9 mouse cellular contexts compared by ENCODE assay signal in the genomic region with DNA sequence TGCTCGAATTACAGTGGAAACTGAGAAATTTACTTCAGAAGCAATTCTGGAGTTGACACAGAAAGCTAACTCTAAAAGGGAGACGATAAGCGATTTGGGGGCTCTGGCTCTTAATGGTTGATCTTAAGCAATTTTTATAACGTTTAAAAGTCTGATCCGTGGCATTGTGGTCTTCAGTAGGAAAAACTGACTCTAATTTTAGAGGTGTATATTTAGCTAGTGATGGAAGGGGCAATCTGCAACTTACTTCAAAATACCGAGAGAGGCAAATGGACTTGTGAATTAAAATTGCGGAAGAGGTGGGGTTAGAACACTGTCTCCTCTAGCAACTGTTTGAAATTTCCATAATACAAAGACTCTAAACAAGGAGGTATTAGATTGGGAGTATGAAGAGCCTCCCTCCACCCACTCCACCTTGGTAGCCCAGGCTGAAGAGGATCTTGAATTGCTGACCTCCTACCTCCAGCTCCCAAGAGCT. TPM values are rescaled to one million over a fixed set of nuclear protein-coding genes. Genes with fewer than 3 reads are reported as not detected.
DNase-seq lines count a peak whose midpoint lies in the region; ATAC-seq and TF ChIP-seq lines count a peak whose summit lies in the region.
"Had no signal": no experiment of that assay in that cellular context is flagged by ENCODE, and none has a peak within 500 bp of the region (broad histone marks: within the 10 kb centered on the region; RNA-seq: fewer than 3 reads in every experiment).

No protein-coding gene starts in this region.

- H3K4me2 ChIP-seq in kidney, postnatal 0 days (ENCODE audit: low read length), result peak overlapping the region; percentile 77
- peak overlapping the region; percentile 53 for H3K4me2 ChIP-seq in forebrain, embryonic 13.5 days
- peak overlapping the region; percentile 71 for H3K4me2 ChIP-seq in limb, embryonic 14.5 days (replicated peaks; ENCODE audit: low read depth, low read length, severe bottlenecking)

- peak overlapping the region; percentile 88 for H3K27ac ChIP-seq in kidney, postnatal 0 days
- no peak overlapping the region for H3K27ac ChIP-seq in forebrain, embryonic 13.5 days
- no peak overlapping the region for H3K27ac ChIP-seq in limb, embryonic 14.5 days (replicated peaks; ENCODE audit: low read depth, low read length)

- H3K4me1 ChIP-seq in kidney, postnatal 0 days (replicated peaks; ENCODE audit: insufficient read depth, low read length), result peaks cover 11% of the 10 kb centered on the region; the same call in 1 of the 2 replicates
- H3K4me1 ChIP-seq in forebrain, embryonic 13.5 days, result peaks cover 19% of the 10 kb centered on the region
- H3K4me1 ChIP-seq in limb, embryonic 14.5 days (ENCODE audit: control insufficient read depth, insufficient read depth, low read length), result peaks cover 34% of the 10 kb centered on the region

- H3K9me3 ChIP-seq in kidney, postnatal 0 days (replicated peaks; ENCODE audit: low read length), result no peaks in the 10 kb centered on the region
- H3K9me3 ChIP-seq in forebrain, embryonic 13.5 days (replicated peaks), result no peaks in the 10 kb centered on the region
- no peaks in the 10 kb centered on the region for H3K9me3 ChIP-seq in limb, embryonic 14.5 days (ENCODE audit: control insufficient read depth, low read length)

- DNase-seq in kidney, postnatal 0 days (ENCODE audit: low spot score), result no peak
- DNase-seq in kidney, postnatal 4 days, result no peak
- no peak for DNase-seq in limb, embryonic 14.5 days (ENCODE audit: low spot score)
- no peak for DNase-seq in adrenal gland, adult (ENCODE audit: inconsistent age in 2 of 2, low spot score in 1 of 2)
- DNase-seq in left cerebral cortex, adult 9 months (ENCODE audit: low spot score in 2 of 2), result no peak
- DNase-seq in adrenal gland, postnatal 4 days (ENCODE audit: low spot score in 2 of 2), result no peak

- peak overlapping the region; percentile 44 for H3K4me3 ChIP-seq in kidney, postnatal 0 days (replicated peaks; ENCODE audit: low read depth, low read length)
- H3K4me3 ChIP-seq in forebrain, embryonic 13.5 days, result peak overlapping the region; percentile 23; the same call in 1 of the 2 replicates
- H3K4me3 ChIP-seq in limb, embryonic 14.5 days (replicated peaks; ENCODE audit: low read length), result peak overlapping the region; percentile 37
- H3K4me3 ChIP-seq: myocyte had no signal

- WGBS in kidney, postnatal 0 days, result 32% methylated on average over 7 of the region's 7 CpGs
- WGBS in forebrain, embryonic 13.5 days, result 49% methylated on average over 7 of the region's 7 CpGs
- WGBS in limb, embryonic 14.5 days, result 36% methylated on average over 7 of the region's 7 CpGs

- TF ChIP-seq POLR2A in limb, embryonic 14.5 days (IDR thresholded peaks at IDR 0.05; ENCODE audit: borderline replicate concordance, extremely low read depth, insufficient read depth, insufficient read length), result no peak

- no peaks in the 10 kb centered on the region for H3K36me3 ChIP-seq in kidney, postnatal 0 days (ENCODE audit: insufficient read depth, low read length)
- no peaks in the 10 kb centered on the region for H3K36me3 ChIP-seq in forebrain, embryonic 13.5 days (ENCODE audit: poor library complexity, severe bottlenecking)
- H3K36me3 ChIP-seq in limb, embryonic 14.5 days (ENCODE audit: control insufficient read depth, insufficient read depth, low read length), result no peaks in the 10 kb centered on the region

- TF ChIP-seq CTCF in kidney, postnatal 0 days (IDR thresholded peaks at IDR 0.05; ENCODE audit: low read depth), result no peak

- no peaks in the 10 kb centered on the region for H3K27me3 ChIP-seq in kidney, postnatal 0 days (ENCODE audit: insufficient read depth, low read length)
- no peaks in the 10 kb centered on the region for H3K27me3 ChIP-seq in forebrain, embryonic 13.5 days
- H3K27me3 ChIP-seq in limb, embryonic 14.5 days (ENCODE audit: control insufficient read depth, insufficient read depth, low read length), result no peaks in the 10 kb centered on the region

- 0 out of 2 replicates have a peak overlapping the region, but pooled peaks have one; percentile 65 for H3K9ac ChIP-seq in kidney, postnatal 0 days (ENCODE audit: low read depth, low read length)
- H3K9ac ChIP-seq in forebrain, embryonic 13.5 days, result no peak overlapping the region
- peak overlapping the region; percentile 43; the same call in 1 of the 2 replicates for H3K9ac ChIP-seq in limb, embryonic 14.5 days (ENCODE audit: low read depth, low read length, severe bottlenecking)

- no peak for ATAC-seq in kidney, postnatal 0 days (replicated peaks; ENCODE audit: low FRiP score, low read depth)
- ATAC-seq in forebrain, embryonic 13.5 days, result no peak
- no peak for ATAC-seq in limb, embryonic 14.5 days (ENCODE audit: low FRiP score, low read depth)
- ATAC-seq in neutrophil, adult 5-6 weeks (ENCODE audit: extremely low read depth, insufficient number of reproducible peaks, low FRiP score, poor library complexity, severe bottlenecking), result 0 out of 2 replicates have a peak, but pooled peaks have one; percentile 4

RNA-seq across cellular contexts. Expression of a gene that starts 0.3 kb away (rescaled TPM):
- polyA plus RNA-seq in kidney, postnatal 0 days (2015; fragmentation: Nextera tagmentation; extraction: Ambion mirVana), result 17.3 and 18.5 TPM in 2 replicates
- polyA plus RNA-seq in forebrain, embryonic 13.5 days (2015; fragmentation: Nextera tagmentation; extraction: Ambion mirVana), result 0.44 and 1.2 TPM in 2 replicates
- polyA plus RNA-seq in limb, embryonic 14.5 days (2012; rRNA removed), result 0.44 and 0.58 TPM in 2 replicates
- 1.1 and 1.8 TPM in 2 replicates for polyA plus RNA-seq in limb, embryonic 14.5 days (2014; fragmentation: Nextera tagmentation; extraction: Ambion mirVana)
- total RNA-seq in neutrophil, adult 5-6 weeks (2017), result 0.70 TPM in 1 of 2 replicates, not detected in the other
- total RNA-seq in adrenal gland, postnatal 4 days (2021), result 1 to 10 TPM; 5.2 to 6.7 TPM
- polyA plus RNA-seq: myocyte had no signal
